In the genomic region with DNA sequence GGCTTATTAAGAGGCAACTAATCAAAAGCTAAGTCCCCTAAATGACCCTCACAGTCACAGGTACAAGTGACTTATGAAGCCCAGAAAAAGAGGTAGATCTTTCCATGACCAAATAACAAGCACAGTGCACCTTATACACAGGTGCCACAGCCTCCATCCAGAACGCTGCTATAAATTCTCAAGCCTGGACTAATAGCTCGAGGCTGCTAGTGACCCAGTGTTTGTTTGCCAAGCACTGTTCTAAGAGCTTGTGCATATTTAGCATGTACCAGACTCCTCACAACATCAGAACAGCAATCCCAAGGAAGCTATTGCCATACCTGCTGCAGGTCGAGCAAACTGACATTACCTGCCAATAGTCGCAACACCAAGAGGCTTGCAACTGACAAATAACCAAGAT, we compare ENCODE assay signal across 27 mouse cellular contexts.
DNase-seq lines count a peak whose midpoint lies in the region; ATAC-seq lines count a peak whose summit lies in the region.
"Had no signal": no experiment of that assay in that cellular context is flagged by ENCODE, and none has a peak within 500 bp of the region (broad histone marks: within the 10 kb centered on the region; RNA-seq: fewer than 3 reads in every experiment).

No protein-coding gene starts in this region.

- no peaks in the 10 kb centered on the region for H3K27me3 ChIP-seq in kidney, embryonic 16.5 days (ENCODE audit: insufficient read depth, low read length)
- H3K27me3 ChIP-seq: embryonic facial prominence, embryonic 12.5 days; embryonic facial prominence, embryonic 15.5 days; heart, embryonic 13.5 days; Patski had no signal

- no peaks in the 10 kb centered on the region for H3K9me3 ChIP-seq in kidney, embryonic 16.5 days (ENCODE audit: low read length)
- H3K9me3 ChIP-seq: embryonic facial prominence, embryonic 12.5 days; embryonic facial prominence, embryonic 15.5 days; forebrain, embryonic 12.5 days; heart, embryonic 10.5 days; heart, embryonic 13.5 days had no signal

- no peak overlapping the region for H3K4me3 ChIP-seq in kidney, embryonic 16.5 days (ENCODE audit: low read length)
- H3K4me3 ChIP-seq: embryonic facial prominence, embryonic 12.5 days; embryonic facial prominence, embryonic 15.5 days; forebrain, embryonic 12.5 days; heart, adult 2 months; heart, embryonic 10.5 days; heart, embryonic 13.5 days had no signal

- no peak overlapping the region for H3K27ac ChIP-seq in kidney, embryonic 16.5 days (ENCODE audit: low read length)
- H3K27ac ChIP-seq: embryonic facial prominence, embryonic 12.5 days; embryonic facial prominence, embryonic 15.5 days; forebrain, embryonic 12.5 days; heart, adult 2 months; heart, embryonic 10.5 days; heart, embryonic 13.5 days; hindbrain, embryonic 14.5 days; hindbrain, postnatal 0 days had no signal

- ATAC-seq in kidney, embryonic 16.5 days (ENCODE audit: low FRiP score, low TSS enrichment) = no peak
- ATAC-seq: forebrain, embryonic 16.5 days; hindbrain, postnatal 0 days; Patski had no signal

- peak; percentile 15 for DNase-seq in kidney, adult 18-20 months
- DNase-seq in kidney, adult 9 months = peak; percentile 43
- DNase-seq in kidney, postnatal 10 days = no peak
- DNase-seq in kidney, postnatal 25 days = peak; percentile 22 to 56
- no peak for DNase-seq in cerebellum, adult 11 months
- DNase-seq: adrenal gland, postnatal 10 days; adrenal gland, postnatal 36 days; B cell, adult 2 months; cerebellum, adult 2 months; cerebellum, adult 9-11 months; cerebellum, postnatal 25 days; gastrocnemius, postnatal 10 days; gastrocnemius, postnatal 36 days; heart, adult 2 months; heart, postnatal 14 days; heart, postnatal 4 days had no signal

- no peak overlapping the region for H3K4me2 ChIP-seq in kidney, embryonic 16.5 days (replicated peaks; ENCODE audit: low read depth, low read length)
- H3K4me2 ChIP-seq: embryonic facial prominence, embryonic 12.5 days; embryonic facial prominence, embryonic 15.5 days; forebrain, embryonic 12.5 days; heart, embryonic 13.5 days; hindbrain, embryonic 14.5 days had no signal

- peaks cover 61% of the 10 kb centered on the region for H3K4me1 ChIP-seq in kidney, embryonic 16.5 days (ENCODE audit: insufficient read depth, low read length)

- peaks cover 20% of the 10 kb centered on the region for H3K36me3 ChIP-seq in kidney, embryonic 16.5 days (ENCODE audit: insufficient read depth, low read length)
- H3K36me3 ChIP-seq: G1E had no signal

- no peak overlapping the region for H3K9ac ChIP-seq in kidney, embryonic 16.5 days (replicated peaks; ENCODE audit: low read length)
- H3K9ac ChIP-seq: embryonic facial prominence, embryonic 12.5 days; embryonic facial prominence, embryonic 15.5 days; forebrain, embryonic 12.5 days; heart, embryonic 13.5 days; hindbrain, embryonic 14.5 days had no signal

- WGBS in kidney, embryonic 16.5 days = 80% methylated on average over 4 of the region's 4 CpGs

Comparison
In these comparisons a context has a peak if more than half of its experiments do, and no peak if none do; other contexts are left out.
1. DNase-seq: peak in kidney, adult 18-20 months (single experiment), kidney, adult 9 months (single experiment) and kidney, postnatal 25 days (2 of 2); none in kidney, postnatal 10 days (single experiment) and cerebellum, adult 11 months (single experiment).